12 mouse cellular contexts compared by ENCODE assay signal in the genomic region with DNA sequence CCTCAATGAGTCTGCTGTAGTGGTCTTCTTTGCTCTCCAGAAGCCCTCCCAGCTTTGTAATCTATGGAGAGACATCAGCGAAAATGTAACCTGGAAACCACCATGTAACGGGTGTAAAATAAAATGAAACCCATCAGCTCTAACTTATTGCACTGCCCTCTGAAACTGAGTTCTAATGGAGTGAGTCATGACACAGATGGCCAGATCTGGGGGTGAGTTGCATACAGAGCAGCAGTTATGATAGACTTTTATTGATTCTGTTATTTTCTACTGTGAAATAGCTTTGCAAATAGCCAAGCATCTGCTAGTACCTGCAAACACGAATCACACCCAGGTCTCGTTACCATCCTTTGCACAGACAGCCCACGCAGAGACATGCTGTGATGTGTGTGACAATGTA.
"Had no signal": no experiment of that assay in that cellular context is flagged by ENCODE, and none has a peak within 500 bp of the region (broad histone marks: within the 10 kb centered on the region; RNA-seq: fewer than 3 reads in every experiment).

No protein-coding gene starts in this region.

- H3K4me1 ChIP-seq: limb, embryonic 13.5 days; midbrain, embryonic 12.5 days; stomach, embryonic 15.5 days had no signal

- DNase-seq: kidney, adult 9 months; kidney, postnatal 36 days; left cerebral cortex, postnatal 4 days; lung, adult 18-20 months; right cerebral cortex, postnatal 14 days; thymus, adult 2 months; thymus, postnatal 25 days had no signal

- H3K4me3 ChIP-seq: limb, embryonic 13.5 days; midbrain, embryonic 12.5 days; stomach, embryonic 15.5 days had no signal

- H3K27ac ChIP-seq: kidney, postnatal 0 days; limb, embryonic 13.5 days; liver, embryonic 14.5 days; midbrain, embryonic 12.5 days; stomach, embryonic 15.5 days had no signal
